Mouse (Mus musculus) ES-E14 (cell line): Measurements from ENCODE around the gene Zbtb40. TPM values are rescaled to one million over a fixed set of nuclear protein-coding genes. Genes with fewer than 3 reads are reported as not detected.

Experiments used
- DNase-seq: peaks from one replicate; pipeline ENCODE4 v3.0.0-alpha.2; 2013; ENCODE audit warnings: low read depth, low spot score
- H3K27ac ChIP-seq: 2 replicates; pipeline ENCODE4 v1.5.1; 2012; ENCODE audit warnings: low read depth, mild to moderate bottlenecking, low read length, moderate library complexity, mixed read lengths; ENCODE audit not compliant: poor library complexity, insufficient read depth, severe bottlenecking
- H3K36me3 ChIP-seq: 2 replicates; pipeline ENCODE4 v1.6.1; 2012; ENCODE audit warnings: mild to moderate bottlenecking, low read length, moderate library complexity, mixed read lengths; ENCODE audit not compliant: control insufficient read depth, poor library complexity, insufficient read depth, severe bottlenecking
- H3K4me1 ChIP-seq, 2 experiments: fragments of 150-350 bp in 1 of 2; sonication (generic) in 1 of 2; 2 replicates each; pipeline ENCODE4 v1.6.1; 2012; ENCODE audit warnings: low read length in 2 of 2, mild to moderate bottlenecking in 1 of 2, mixed read lengths in 1 of 2; ENCODE audit not compliant: control insufficient read depth in 2 of 2, insufficient read depth in 2 of 2, poor library complexity in 1 of 2
- H3K4me3 ChIP-seq, 2 experiments: fragments of 150-350 bp in 1 of 2; sonication (generic) in 1 of 2; 2 replicates each; pipeline ENCODE4 v1.5.1; 2012; ENCODE audit warnings: low read length in 2 of 2, low read depth in 1 of 2, mild to moderate bottlenecking in 1 of 2, mixed read lengths in 1 of 2; ENCODE audit not compliant: insufficient read depth in 1 of 2, poor library complexity in 1 of 2, severe bottlenecking in 1 of 2
- H3K9ac ChIP-seq: 2 replicates; pipeline ENCODE4 v1.6.1; 2012; ENCODE audit warnings: low read depth, mild to moderate bottlenecking, low read length, mixed read lengths; ENCODE audit not compliant: poor library complexity, insufficient read depth, severe bottlenecking
- H3K9me3 ChIP-seq: fragments of 150-350 bp; sonication (generic); 2 replicates; pipeline ENCODE4 v1.6.1; 2012; ENCODE audit warnings: low read depth, mild to moderate bottlenecking, low read length; ENCODE audit not compliant: control insufficient read depth, insufficient read depth
- CHD2 ChIP-seq: IDR thresholded peaks from 2 replicates; pipeline ENCODE4 v1.6.1; 2014; ENCODE audit warnings: mild to moderate bottlenecking, low read depth, low read length, inconsistent platforms
- HCFC1 ChIP-seq: IDR thresholded peaks from 2 replicates; pipeline ENCODE4 v1.6.1; 2012; ENCODE audit warnings: low read length, inconsistent platforms, borderline replicate concordance; ENCODE audit not compliant: insufficient read depth
- MAFK ChIP-seq: IDR thresholded peaks from 2 replicates; pipeline ENCODE4 v1.6.1; 2014; ENCODE audit warnings: mild to moderate bottlenecking, low read depth, low read length, inconsistent platforms; ENCODE audit not compliant: insufficient read depth
- ZC3H11A ChIP-seq: IDR thresholded peaks from 2 replicates; pipeline ENCODE4 v1.6.1; 2012; ENCODE audit warnings: low read depth, mild to moderate bottlenecking, inconsistent platforms, low read length, borderline replicate concordance
- ZNF384 ChIP-seq: IDR thresholded peaks from 2 replicates; pipeline ENCODE4 v1.6.1; 2012; ENCODE audit warnings: low read depth, low read length, inconsistent platforms
- in situ Hi-C, 2 experiments: fragments of 600-800 bp; cut with MboI; formaldehyde crosslinking; loops; one replicate each; pipeline ENCODE4 v1.15.1; 2025; ENCODE audit warnings: low sequenced_read_pairs in 2 of 2, inconsistent platforms in 1 of 2; ENCODE audit not compliant: unreplicated experiment in 2 of 2
- total RNA-seq: library from RNA; depleted of rRNA; stranded (reverse); fragments of 300-350 nt; gene quantifications from 2 replicates; pipeline ENCODE4 v1.2.3, GENCODE M21; 2012

The Zbtb40 gene
- total RNA-seq, 1 experiment = 12.7 TPM

DNA sequence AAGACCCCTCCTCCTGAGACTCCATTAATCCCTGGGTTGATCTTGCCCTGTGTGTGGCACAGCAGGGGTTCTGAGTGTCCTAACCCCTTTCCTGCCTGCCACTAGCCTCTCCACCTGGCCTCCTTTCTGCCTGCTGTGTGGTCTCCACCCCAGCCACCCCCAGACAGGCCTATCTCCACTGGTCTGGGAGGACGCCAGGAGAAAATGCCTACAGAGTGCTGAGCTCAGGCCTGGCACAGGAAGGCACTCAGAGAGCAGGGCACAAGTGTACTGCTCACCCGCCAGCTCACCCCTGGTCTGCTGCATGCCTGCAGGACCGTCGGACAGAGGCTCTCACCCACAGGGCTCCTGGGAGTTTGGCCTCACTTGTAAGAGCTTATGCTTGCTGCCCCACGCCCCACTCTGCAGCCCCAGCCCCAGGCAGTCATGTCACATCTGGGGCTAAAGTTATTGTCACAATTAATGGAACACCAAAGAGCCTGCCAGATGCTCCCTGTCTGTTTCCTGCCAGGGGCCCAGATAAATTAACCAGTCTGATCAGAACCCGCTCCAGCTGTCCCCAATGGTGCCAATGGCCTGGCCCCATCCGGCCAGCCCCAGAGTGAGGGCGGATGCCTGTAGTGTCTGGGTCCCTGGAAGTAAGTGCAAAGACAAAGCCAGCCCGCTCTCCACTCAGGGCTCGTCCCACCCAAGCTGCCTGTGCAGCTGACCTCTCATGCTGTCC is 99.2 kb downstream of the Zbtb40 start:
- no peak for TF ChIP-seq CHD2
- TF ChIP-seq ZC3H11A = no peak
- no peak for TF ChIP-seq MAFK
- no peak for TF ChIP-seq HCFC1
- no peak for TF ChIP-seq ZNF384
- H3K9me3 ChIP-seq = no peaks in the 10 kb centered on the region
- peaks cover 0 to 2% of the 10 kb centered on the region in 2 experiments; a peak in 1 of 4 replicates for H3K4me1 ChIP-seq
- in situ Hi-C loops = no loop called here
- H3K4me3 ChIP-seq = no peak overlapping the region
- H3K27ac ChIP-seq = no peak overlapping the region
- no peak overlapping the region for H3K9ac ChIP-seq
- no peaks in the 10 kb centered on the region for H3K36me3 ChIP-seq
- DNase-seq = no peak

DNA sequence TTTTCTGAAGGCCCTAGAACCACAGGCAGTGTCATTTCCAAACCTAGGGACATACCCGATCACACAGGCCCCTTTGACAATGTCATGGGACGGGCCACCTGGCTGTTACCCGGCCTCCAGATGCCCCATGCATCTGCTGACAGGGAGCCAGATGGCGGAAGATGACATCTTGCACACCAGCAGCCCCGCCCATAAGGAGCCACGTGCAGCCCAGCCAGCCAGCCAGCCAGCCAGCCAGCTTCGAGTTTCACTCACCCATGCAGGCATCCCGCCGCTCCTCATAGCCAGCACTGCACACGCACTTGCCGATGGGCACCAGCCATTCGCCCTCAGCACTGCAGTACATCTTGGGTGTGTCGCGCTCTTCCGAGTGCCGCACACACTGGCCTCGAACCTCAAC is 103.2 kb downstream of the Zbtb40 start:
- TF ChIP-seq MAFK (no peak), HCFC1 (no peak), ZNF384 (no peak), CHD2 (no peak), ZC3H11A (no peak)
- no peaks in the 10 kb centered on the region for H3K9me3 ChIP-seq
- no peak overlapping the region for H3K9ac ChIP-seq
- peaks cover 0 to 2% of the 10 kb centered on the region in 2 experiments; a peak in 1 of 4 replicates for H3K4me1 ChIP-seq
- no peaks in the 10 kb centered on the region for H3K36me3 ChIP-seq
- DNase-seq = no peak
- in situ Hi-C loops = no loop called here
- H3K4me3 ChIP-seq = peak overlapping the region; percentile 43 to 48; a peak in 3 of 4 replicates
- no peak overlapping the region for H3K27ac ChIP-seq

DNA sequence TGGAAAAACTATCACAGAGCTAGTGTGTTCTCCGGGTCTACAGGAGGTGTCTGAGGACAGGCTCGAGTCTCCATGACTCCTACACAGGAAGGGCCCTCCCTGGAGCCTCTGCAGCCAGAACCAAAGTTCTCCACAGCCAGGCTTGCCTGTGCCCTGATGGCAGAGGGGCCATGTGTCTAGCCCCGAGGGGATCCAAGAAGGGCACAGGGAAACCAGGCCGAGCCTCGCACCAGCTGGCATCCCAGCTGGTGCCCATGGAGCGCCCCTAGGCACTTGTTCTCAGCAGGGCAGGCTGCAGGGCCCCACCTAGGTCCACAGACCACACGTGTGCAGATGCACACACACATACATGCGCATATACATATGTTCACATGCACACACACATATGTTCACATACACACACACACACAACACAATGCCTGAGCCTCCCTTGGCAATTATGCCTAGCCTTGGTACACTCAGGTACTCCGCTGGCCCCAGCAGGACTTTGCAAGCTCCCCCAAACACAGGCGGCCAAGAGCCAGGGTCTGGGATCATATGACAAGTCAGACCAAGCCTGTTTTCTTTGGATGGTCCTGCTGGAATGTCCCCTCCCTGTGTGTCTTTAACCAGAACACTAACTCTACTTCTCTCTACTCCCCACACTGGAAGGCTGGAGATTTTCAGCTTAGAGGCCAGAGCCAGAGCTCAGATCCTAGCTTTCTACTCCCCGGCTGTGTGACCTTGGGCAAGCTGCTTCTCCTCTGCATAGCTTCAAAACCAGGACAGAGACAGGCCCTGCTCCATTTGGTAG is 103.8 kb downstream of the Zbtb40 start:
- H3K9ac ChIP-seq = no peak overlapping the region
- no peaks in the 10 kb centered on the region for H3K36me3 ChIP-seq
- no peak overlapping the region for H3K27ac ChIP-seq
- H3K9me3 ChIP-seq = no peaks in the 10 kb centered on the region
- no peak overlapping the region for H3K4me3 ChIP-seq
- H3K4me1 ChIP-seq = peaks cover 0 to 2% of the 10 kb centered on the region in 2 experiments; a peak in 1 of 4 replicates
- TF ChIP-seq ZNF384 (no peak), MAFK (no peak), HCFC1 (no peak), CHD2 (no peak), ZC3H11A (no peak)
- in situ Hi-C loops = no loop called here
- no peak for DNase-seq

DNA sequence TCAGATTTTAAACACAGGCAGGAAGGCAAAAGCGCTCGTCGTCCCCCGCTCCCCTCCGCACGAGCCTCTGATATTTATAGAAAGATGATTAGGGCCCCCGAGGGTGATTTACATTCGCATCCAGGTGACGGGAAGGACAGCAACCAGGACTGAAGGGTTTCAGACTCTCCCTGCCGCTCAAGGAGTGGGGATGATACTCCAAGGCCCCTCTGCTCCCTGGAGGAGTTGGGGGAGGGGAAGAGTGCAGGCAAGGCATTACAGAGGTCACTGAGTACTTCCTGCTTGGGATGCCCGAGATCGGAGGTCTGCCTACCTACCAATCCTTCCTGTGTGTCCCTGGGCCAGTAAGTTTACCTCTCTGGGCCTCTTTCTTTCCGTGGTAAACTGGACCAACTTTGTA is 105.4 kb downstream of the Zbtb40 start:
- DNase-seq = no peak
- Histone ChIP-seq H3K9me3 (no peaks in the 10 kb centered on the region), H3K4me3 (peak overlapping the region in 1 of 2 experiments; percentile 39; a peak in 2 of 4 replicates), H3K36me3 (no peaks in the 10 kb centered on the region), H3K9ac (no peak overlapping the region), H3K27ac (no peak overlapping the region), H3K4me1 (peaks cover 0 to 5% of the 10 kb centered on the region in 2 experiments; a peak in 1 of 4 replicates)
- TF ChIP-seq ZC3H11A (no peak), HCFC1 (no peak), CHD2 (no peak)
- in situ Hi-C loops = no loop called here
